Mouse (Mus musculus): ENCODE measurements around the gene Mal. TPM values are rescaled to one million over a fixed set of nuclear protein-coding genes. Genes with fewer than 3 reads are reported as not detected.

Mal gene
- polyA plus RNA-seq (2015; fragmentation: Illumina TruSeq; extraction: RNeasy Lipid Tissue Mini Kit (QIAGEN cat#74804); ENCODE audit: insufficient read depth, low replicate concordance), result 5.2 TPM

DNA sequence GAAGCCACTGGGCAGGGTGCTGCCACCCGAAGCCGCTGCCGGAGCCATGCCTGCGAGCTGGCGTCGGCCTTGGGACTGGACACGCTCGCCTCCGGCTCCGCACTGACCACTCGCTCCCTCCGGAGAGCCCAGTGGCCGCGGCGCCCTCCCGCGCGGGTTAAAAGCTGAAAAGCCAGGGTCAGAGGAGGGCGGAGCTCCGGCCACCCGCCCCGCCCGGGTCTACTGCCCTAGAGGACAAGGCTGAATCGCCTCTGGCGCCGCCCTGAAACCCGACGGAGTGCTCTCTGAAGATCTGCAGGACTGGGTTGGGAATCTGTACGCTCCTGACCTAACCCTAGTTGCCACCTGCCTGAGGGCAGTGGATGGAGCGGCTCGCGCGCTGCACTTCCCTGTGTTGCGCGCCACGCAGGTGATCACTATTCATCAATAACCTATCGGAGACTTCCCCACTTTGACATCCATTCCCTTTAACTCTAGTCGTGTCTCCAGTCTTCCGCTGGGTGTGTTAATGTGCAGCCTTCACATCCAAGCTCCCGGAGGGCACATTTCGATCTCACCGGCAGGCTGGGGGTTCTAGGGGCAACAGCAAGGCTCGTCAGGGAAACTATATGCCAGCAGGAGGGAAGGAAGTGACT lies at the start of gene Mal:
Gene Mal (minus strand): TSS at position 610 of the 635 bp plus-strand sequence.

DNA sequence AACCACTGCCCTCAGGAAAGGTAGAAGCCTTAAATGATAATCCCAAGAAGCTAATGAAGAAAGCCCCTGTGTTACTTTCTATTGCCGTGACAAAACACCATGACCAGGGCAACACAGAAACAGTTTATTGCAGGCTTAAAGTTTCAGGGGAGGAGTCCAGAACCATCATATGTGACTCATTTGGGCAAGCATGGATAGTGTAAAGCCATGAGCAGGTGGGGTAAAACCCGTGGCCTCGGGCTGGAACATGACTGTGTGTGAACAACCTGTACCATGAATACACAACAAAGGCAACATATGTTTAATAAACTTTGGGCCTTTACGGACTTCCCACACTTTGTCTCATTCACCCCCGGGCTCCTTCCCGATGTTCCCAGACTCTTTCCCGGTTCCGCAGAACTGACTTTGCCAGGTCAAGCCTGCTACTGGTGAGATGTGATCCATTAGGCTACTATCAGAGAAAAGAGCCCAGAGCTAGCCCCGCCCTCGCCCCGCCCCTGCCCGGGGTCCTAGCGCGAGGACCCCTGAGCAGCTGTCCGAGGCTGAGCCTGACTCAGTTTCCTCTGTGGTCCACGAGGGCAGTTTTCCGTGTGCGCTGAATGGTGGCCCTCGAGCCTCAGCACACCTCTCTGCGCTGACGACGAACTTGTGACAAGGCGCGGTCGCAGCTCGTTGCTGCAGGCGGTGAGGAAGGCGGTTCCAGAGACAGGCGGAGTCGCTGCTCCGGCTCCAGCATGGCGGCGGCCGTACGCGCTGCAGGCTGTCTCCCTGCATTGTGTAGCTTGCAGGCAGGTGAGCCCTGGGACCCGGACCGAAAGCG lies 69.6 kb downstream of the Mal start, which contains the start of the genes Zfp661 and Mrps5:
Gene Zfp661 (minus strand): TSS at position 401 of the 820 bp plus-strand sequence.
Gene Mrps5 (plus strand): TSS at position 529 of the 820 bp plus-strand sequence.

Other genes with a start within 250 kb of the Mal start
- gene Gpat2, start 231.5 kb downstream of the Mal start, polyA plus RNA-seq (2015; fragmentation: Illumina TruSeq; extraction: RNeasy Lipid Tissue Mini Kit (QIAGEN cat#74804); ENCODE audit: insufficient read depth, low replicate concordance), result 0.11 TPM
- gene Fahd2a, start 212.1 kb downstream of the Mal start, polyA plus RNA-seq (2015; fragmentation: Illumina TruSeq; extraction: RNeasy Lipid Tissue Mini Kit (QIAGEN cat#74804); ENCODE audit: insufficient read depth, low replicate concordance), result 14.6 TPM
- 2.9 TPM for gene Kcnip3, start 134.6 kb downstream of the Mal start, polyA plus RNA-seq (2015; fragmentation: Illumina TruSeq; extraction: RNeasy Lipid Tissue Mini Kit (QIAGEN cat#74804); ENCODE audit: insufficient read depth, low replicate concordance)
- not detected for gene Prom2, start 115.2 kb downstream of the Mal start, polyA plus RNA-seq (2015; fragmentation: Illumina TruSeq; extraction: RNeasy Lipid Tissue Mini Kit (QIAGEN cat#74804); ENCODE audit: insufficient read depth, low replicate concordance)
- gene Zfp661, start 69.6 kb downstream of the Mal start, polyA plus RNA-seq (2015; fragmentation: Illumina TruSeq; extraction: RNeasy Lipid Tissue Mini Kit (QIAGEN cat#74804); ENCODE audit: insufficient read depth, low replicate concordance), result 5.0 TPM
- 50.2 TPM for gene Mrps5, start 69.5 kb downstream of the Mal start, polyA plus RNA-seq (2015; fragmentation: Illumina TruSeq; extraction: RNeasy Lipid Tissue Mini Kit (QIAGEN cat#74804); ENCODE audit: insufficient read depth, low replicate concordance)
- 0.19 TPM for gene Mall, start 73.2 kb upstream of the Mal start, polyA plus RNA-seq (2015; fragmentation: Illumina TruSeq; extraction: RNeasy Lipid Tissue Mini Kit (QIAGEN cat#74804); ENCODE audit: insufficient read depth, low replicate concordance)
- 4.8 TPM for gene Nphp1, start 132.2 kb upstream of the Mal start, polyA plus RNA-seq (2015; fragmentation: Illumina TruSeq; extraction: RNeasy Lipid Tissue Mini Kit (QIAGEN cat#74804); ENCODE audit: insufficient read depth, low replicate concordance)
- gene Mtln, start 135.8 kb upstream of the Mal start, polyA plus RNA-seq (2015; fragmentation: Illumina TruSeq; extraction: RNeasy Lipid Tissue Mini Kit (QIAGEN cat#74804); ENCODE audit: insufficient read depth, low replicate concordance), result 6.3 TPM
- 9.3 TPM for gene Bub1, start 175.2 kb upstream of the Mal start, polyA plus RNA-seq (2015; fragmentation: Illumina TruSeq; extraction: RNeasy Lipid Tissue Mini Kit (QIAGEN cat#74804); ENCODE audit: insufficient read depth, low replicate concordance)
- gene Acoxl, start 182.2 kb upstream of the Mal start, polyA plus RNA-seq (2015; fragmentation: Illumina TruSeq; extraction: RNeasy Lipid Tissue Mini Kit (QIAGEN cat#74804); ENCODE audit: insufficient read depth, low replicate concordance), result 0.37 TPM

Data from spleen, adult 10 weeks (tissue).